Mouse (Mus musculus) hindbrain, embryonic 11.5 days (tissue): ENCODE measurements around the gene Dot1l. TPM values are rescaled to one million over a fixed set of nuclear protein-coding genes. Genes with fewer than 3 reads are reported as not detected.

Experiments used
- ATAC-seq: fragments of 200-750 bp; cut with Nextera tagmentation; 2 replicates; pipeline ENCODE4 v1.8.0; 2017; ENCODE audit warnings: mild to moderate bottlenecking, moderate TSS enrichment, moderate library complexity; ENCODE audit not compliant: low FRiP score
- DNase-seq: peaks from one replicate; pipeline ENCODE4 v3.0.0-alpha.2; 2015; ENCODE audit warnings: low spot score
- H3K27ac ChIP-seq: fragments of 300-500 bp; sonication (generic); 2 replicates; pipeline ENCODE4 v1.5.1; 2014; ENCODE audit warnings: mild to moderate bottlenecking, low read depth, low read length
- H3K27me3 ChIP-seq: fragments of 300-500 bp; sonication (generic); 2 replicates; pipeline ENCODE4 v1.6.1; 2014; ENCODE audit warnings: mild to moderate bottlenecking, low read length, moderate library complexity, mixed read lengths; ENCODE audit not compliant: control insufficient read depth, insufficient read depth
- H3K36me3 ChIP-seq: fragments of 300-500 bp; sonication (generic); 2 replicates; pipeline ENCODE4 v1.6.1; 2014; ENCODE audit warnings: mild to moderate bottlenecking, low read length, moderate library complexity, mixed read lengths; ENCODE audit not compliant: control insufficient read depth, insufficient read depth
- H3K4me1 ChIP-seq: fragments of 300-500 bp; sonication (generic); replicated peaks from 2 replicates; pipeline ENCODE4 v1.6.1; 2014; ENCODE audit warnings: low read length, mixed read lengths; ENCODE audit not compliant: control insufficient read depth, insufficient read depth
- H3K4me2 ChIP-seq: fragments of 300-500 bp; sonication (generic); replicated peaks from 2 replicates; pipeline ENCODE4 v1.6.1; 2014; ENCODE audit warnings: mild to moderate bottlenecking, low read depth, low read length
- H3K4me3 ChIP-seq: fragments of 300-500 bp; sonication (generic); 2 replicates; pipeline ENCODE4 v1.5.1; 2014; ENCODE audit warnings: low read depth, low read length
- H3K9ac ChIP-seq: fragments of 300-500 bp; sonication (generic); 2 replicates; pipeline ENCODE4 v1.6.1; 2014; ENCODE audit warnings: low read depth, low read length
- H3K9me3 ChIP-seq: fragments of 300-500 bp; sonication (generic); 2 replicates; pipeline ENCODE4 v1.6.1; 2016; ENCODE audit warnings: low read length; ENCODE audit not compliant: control insufficient read depth
- WGBS: fragments of 180-500 bp; shearing (Covaris S2); extraction: QIAGEN DNeasy Blood & Tissue Kit; methylation state at CpG from one replicate; pipeline ENCODE4 v1.1.7; 2014; 5-methylcytosine and 5-hydroxymethylcytosine counted together
- polyA plus RNA-seq: library from polyadenylated mRNA; unstranded; fragments of >200 nt; fragmentation: Nextera tagmentation; extraction: Ambion mirVana; gene quantifications from 2 replicates; pipeline ENCODE4 v1.2.1, GENCODE M21; 2014

The Dot1l gene
- polyA plus RNA-seq, 1 experiment from 2014 or later = 25.1 TPM

DNA sequence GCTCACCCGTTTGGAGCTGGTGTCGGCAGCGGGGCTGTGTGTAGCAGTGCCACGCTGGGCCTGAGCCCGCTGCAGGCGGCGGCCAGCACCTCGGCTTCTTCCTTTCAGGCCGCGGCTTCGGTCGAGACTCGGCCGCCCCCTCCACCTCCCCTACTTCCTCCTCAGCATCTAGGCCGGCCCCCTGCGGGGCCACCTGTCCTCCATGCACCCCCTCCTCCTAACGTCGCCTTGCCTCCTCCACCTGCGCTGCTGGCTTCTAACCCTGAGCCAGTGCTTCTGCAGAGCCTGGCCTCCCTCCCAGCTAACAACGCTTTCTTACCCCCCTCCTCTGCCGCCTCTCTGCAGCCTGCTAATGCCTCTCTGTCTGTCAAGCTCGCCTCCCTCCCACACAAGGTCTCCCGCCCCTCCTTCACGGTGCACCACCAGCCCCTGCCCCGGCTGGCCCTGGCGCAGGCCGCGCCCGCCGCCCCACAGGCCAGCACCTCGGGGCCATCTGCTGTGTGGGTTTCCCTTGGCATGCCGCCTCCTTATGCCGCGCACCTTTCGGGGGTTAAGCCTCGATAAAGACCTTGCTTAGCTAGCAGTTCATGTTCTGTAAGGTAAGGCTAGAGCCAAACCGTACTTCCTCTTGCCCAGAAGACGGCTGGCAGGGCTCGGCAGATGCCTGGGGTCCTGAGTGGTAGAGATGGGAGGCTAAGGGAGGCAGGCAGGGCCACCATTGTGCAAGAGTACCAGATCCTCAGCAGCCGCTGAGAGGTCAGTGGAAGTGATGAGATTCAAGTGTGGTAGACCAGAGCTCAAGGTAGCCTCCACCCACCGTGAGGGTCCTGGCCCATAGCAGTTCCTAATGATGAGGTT, 37.4 kb downstream of the Dot1l start:
- DNase-seq (no peak), ATAC-seq (no peak)
- H3K9ac ChIP-seq = no peak overlapping the region
- no peak overlapping the region for H3K4me2 ChIP-seq
- H3K27me3 ChIP-seq = no peaks in the 10 kb centered on the region
- 77% methylated on average over 41 of the region's 41 CpGs for WGBS
- no peak overlapping the region for H3K4me3 ChIP-seq
- H3K9me3 ChIP-seq = no peaks in the 10 kb centered on the region
- peaks cover 7% of the 10 kb centered on the region; the same call in 1 of the 2 replicates for H3K4me1 ChIP-seq
- H3K27ac ChIP-seq = no peak overlapping the region
- H3K36me3 ChIP-seq = peaks cover 22% of the 10 kb centered on the region

DNA sequence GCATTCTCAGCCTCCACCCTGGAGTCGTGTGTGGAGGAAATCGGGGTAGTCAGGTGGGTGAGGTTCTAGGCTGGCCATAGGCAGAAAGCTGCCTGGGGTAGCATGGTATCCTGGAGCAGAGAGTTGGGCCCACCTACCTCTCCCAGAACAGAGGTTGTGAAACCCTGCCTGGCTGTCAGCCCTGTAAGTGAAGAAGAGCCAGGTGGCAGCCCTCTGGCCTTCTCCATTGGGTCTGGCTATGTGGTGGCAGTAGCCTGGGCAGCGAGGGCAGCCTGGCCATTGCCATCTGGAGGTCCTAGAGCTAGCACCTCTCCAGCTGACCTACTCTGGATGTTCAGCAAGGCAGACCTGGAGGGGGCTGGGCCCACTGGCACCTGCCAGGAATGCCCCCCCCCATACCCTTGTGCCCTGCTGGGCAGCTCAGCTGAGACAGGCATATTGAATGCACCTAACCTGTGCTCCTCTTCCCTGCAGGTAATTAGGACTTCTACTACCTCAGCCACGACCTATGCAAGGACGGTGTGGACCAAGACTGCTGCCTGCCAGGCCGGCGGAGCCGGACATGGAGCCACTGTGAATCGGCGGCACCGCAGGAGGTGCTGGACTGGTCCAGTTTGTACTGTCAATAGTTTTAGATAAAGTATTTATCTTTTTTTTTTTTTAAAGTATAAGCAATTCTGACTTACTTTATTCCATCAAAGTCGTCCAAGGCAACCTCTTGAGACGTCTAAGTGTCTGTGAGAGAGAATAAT, 38.2 kb downstream of the Dot1l start:
- no peak overlapping the region for H3K4me2 ChIP-seq
- no peaks in the 10 kb centered on the region for H3K27me3 ChIP-seq
- 93% methylated on average over 13 of the region's 13 CpGs for WGBS
- DNase-seq (no peak), ATAC-seq (no peak)
- no peak overlapping the region for H3K4me3 ChIP-seq
- no peak overlapping the region for H3K9ac ChIP-seq
- H3K4me1 ChIP-seq = peaks cover 7% of the 10 kb centered on the region; the same call in 1 of the 2 replicates
- no peak overlapping the region for H3K27ac ChIP-seq
- H3K9me3 ChIP-seq = no peaks in the 10 kb centered on the region
- H3K36me3 ChIP-seq = peaks cover 22% of the 10 kb centered on the region

DNA sequence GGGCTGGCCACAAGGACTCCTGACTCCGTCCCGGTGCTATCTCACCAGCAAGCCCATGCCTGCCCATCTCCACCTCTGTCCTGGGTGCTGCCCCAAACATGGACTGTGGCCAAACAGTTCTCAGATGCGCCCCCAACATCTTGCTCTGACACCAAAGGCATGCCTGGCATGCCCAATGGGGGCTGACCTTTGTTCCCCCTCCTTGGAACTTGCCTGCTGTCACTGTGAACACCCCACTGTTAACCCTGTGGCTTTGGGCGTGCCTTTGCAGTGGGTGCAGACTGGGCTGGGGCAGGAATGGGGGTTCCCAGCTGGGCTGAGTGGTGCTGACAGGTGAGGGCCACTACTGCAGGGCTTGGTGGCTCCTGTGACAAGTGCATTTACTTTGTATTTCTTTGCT, 38.8 kb downstream of the Dot1l start:
- Histone ChIP-seq H3K27me3 (no peaks in the 10 kb centered on the region), H3K36me3 (peaks cover 22% of the 10 kb centered on the region)
- DNase-seq = no peak

DNA sequence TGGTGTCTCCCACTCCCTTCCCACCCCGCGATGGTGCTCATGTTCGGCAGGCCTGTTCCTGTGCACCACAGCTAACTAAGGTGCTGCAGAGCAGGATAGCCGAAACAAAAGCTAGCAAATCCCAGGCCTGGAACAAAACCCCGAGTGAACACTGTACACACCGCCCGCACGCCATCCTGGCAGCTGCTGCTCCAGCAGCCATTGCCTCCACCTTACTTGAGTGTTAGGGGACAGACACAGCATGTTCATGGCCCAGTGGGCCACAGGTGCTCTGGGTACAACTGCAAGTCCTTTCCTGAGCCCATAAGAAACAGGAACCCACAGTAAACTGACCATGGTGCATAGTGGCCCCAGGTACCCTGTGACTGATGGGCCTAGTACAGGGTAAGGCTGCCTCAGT, 39.7 kb downstream of the Dot1l start:
- Histone ChIP-seq H3K27ac (no peak overlapping the region), H3K27me3 (no peaks in the 10 kb centered on the region), H3K36me3 (peaks cover 20% of the 10 kb centered on the region), H3K9ac (no peak overlapping the region), H3K4me3 (no peak overlapping the region), H3K9me3 (no peaks in the 10 kb centered on the region), H3K4me2 (no peak overlapping the region), H3K4me1 (peaks cover 11% of the 10 kb centered on the region)
- 91% methylated on average over 8 of the region's 8 CpGs for WGBS
- DNase-seq = no peak
- ATAC-seq = no peak

More for the DNA sequence above, 38.8 kb downstream of the Dot1l start:
- no peak overlapping the region for H3K27ac ChIP-seq
- no peak for ATAC-seq
- no peak overlapping the region for H3K4me2 ChIP-seq
- no peak overlapping the region for H3K4me3 ChIP-seq
- H3K9me3 ChIP-seq = no peaks in the 10 kb centered on the region
- H3K4me1 ChIP-seq = peaks cover 7% of the 10 kb centered on the region; the same call in 1 of the 2 replicates
- WGBS = 82% methylated on average over 4 of the region's 4 CpGs
- H3K9ac ChIP-seq = no peak overlapping the region

DNA sequence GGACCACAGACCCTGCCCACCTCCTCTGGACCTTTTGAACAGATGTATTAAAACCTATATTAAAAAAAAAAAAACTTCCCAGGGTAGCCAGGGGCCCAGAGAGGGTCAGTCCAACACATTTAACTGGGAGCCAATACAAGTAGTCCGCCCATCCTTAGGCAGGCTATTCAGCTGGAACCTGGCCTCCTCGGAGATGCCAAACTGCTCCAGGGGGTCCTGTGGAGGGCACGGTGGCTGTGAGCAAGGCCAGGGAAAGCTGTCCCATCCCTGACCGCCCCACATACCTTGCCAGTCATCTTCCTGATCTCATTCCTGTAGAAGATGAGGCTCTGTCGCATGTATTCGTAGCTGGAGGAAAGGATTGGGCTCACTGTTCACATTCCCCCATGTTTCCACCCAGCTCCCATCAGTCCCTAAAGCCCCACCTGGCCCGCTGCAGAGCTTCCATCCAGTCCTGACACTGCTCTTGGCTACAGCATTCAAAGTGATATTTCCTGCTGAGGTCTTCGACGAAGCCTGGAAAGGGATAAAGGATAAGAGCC, 41.4 kb downstream of the Dot1l start:
- Histone ChIP-seq H3K9ac (no peak overlapping the region; the same call in 1 of the 2 replicates), H3K9me3 (no peaks in the 10 kb centered on the region), H3K36me3 (peaks cover 15% of the 10 kb centered on the region), H3K4me2 (no peak overlapping the region), H3K27ac (no peak overlapping the region), H3K4me1 (peaks cover 15% of the 10 kb centered on the region), H3K4me3 (no peak overlapping the region), H3K27me3 (no peaks in the 10 kb centered on the region)
- DNase-seq (no peak), ATAC-seq (no peak)
- 86% methylated on average over 9 of the region's 9 CpGs for WGBS

DNA sequence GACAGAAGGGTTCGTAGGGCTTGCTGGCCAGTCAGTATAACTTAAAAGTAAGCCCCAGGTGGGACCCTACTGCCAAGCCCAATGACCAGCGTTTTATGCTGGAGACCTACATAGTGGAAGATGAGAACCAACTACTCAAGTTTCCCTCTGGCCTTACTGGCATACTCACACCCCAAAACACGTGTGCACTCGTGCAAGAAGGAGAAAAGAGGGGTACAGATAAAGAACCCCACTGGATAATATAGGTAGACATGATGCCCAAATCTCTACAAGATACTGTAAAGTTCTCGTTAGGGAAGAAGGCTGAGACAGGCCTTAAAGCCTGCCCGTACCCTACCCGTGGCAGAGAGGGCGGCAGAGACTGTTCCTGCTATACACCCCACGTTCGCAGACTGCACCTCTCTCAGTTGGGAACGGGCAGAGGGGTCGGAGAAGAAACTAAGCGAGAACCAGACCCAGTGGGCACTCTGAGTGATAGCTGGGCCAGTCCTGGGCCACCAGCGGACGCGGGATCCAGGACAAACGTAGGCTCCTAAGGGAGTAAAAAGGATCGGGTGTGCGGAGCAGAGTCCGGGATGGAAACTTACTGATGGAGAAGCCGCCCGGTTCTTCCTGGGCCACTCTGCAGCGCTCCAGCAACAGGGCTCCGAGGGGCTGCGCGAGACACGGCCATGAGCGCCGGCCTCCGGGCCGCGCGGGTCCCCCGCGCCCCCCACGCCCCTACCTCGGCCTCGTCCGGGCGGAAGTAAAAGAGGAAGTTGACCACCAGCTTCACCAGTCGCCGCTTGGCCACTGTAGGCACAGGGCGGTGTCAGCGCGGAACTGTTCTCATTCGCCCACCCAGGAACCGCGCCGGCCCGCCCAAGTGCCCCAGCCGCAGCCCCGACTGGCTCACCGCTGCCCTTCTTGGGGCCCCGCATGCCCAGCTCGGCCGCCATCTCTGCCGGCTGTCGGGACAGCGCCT, 42.5 kb downstream of the Dot1l start:
- Histone ChIP-seq H3K9ac (peak overlapping the region; percentile 79), H3K36me3 (peaks cover 13% of the 10 kb centered on the region), H3K4me2 (peak overlapping the region; percentile 75), H3K4me1 (peaks cover 15% of the 10 kb centered on the region), H3K4me3 (peak overlapping the region; percentile 72), H3K27ac (peak overlapping the region; percentile 97), H3K9me3 (no peaks in the 10 kb centered on the region), H3K27me3 (no peaks in the 10 kb centered on the region)
- DNase-seq = no peak
- peak; percentile 71 for ATAC-seq
- 3% methylated on average over 56 of the region's 59 CpGs for WGBS

DNA sequence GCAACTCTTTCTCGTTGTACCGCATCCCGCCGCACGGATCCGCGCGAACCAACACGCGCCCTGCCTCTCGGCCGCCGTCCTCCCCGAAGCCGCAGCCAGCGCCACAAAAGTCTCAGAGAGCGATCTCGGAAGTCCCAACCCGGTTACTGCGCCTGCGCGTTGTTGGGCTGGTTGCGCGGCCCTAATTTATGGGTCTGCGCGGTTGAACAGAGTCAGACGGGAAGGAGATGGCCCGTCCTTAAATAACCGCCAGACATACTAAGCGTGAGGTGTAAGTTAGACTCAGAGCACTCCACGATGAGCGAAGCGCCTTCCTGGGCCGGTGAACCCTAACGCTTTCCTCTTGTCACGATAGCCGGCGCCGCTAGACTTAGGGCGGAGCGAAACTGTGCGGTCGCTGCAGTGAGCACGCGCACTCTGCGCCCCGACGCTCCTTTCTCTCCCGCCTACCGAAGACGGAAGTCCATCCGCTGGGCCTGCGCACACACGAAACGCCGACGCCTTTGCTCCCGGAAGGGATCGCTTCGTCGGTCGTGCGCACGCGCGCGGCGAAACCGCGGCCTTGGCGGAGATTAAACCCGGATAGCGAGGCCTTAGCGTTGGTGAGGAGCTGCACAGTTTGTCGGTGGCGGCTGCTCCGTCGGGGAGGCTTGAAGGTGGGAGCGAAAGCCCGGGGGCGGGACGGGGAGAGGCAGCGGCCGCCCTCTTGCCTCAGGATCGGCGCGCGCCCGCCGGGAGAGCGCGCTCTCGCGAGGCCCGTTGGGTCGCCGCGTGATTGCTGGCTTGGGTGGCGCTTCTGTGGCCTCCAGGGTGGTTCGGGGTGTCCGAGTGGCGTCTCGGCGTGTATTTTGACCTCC, 43.4 kb downstream of the Dot1l start, which contains the start of the genes Sf3a2 and Plekhj1:
TSS of gene Sf3a2 (plus strand) at position 49 of the 857 bp plus-strand sequence.
TSS of gene Plekhj1 (minus strand) at position 477 of the 857 bp plus-strand sequence.
- Histone ChIP-seq H3K27me3 (no peaks in the 10 kb centered on the region), H3K4me1 (peaks cover 15% of the 10 kb centered on the region), H3K36me3 (peaks cover 16% of the 10 kb centered on the region), H3K4me2 (peak within 1 kb of the TSS; percentile 75), H3K9me3 (no peaks in the 10 kb centered on the region), H3K27ac (peak within 1 kb of the TSS; percentile 97), H3K9ac (peak within 1 kb of the TSS; percentile 79), H3K4me3 (peak within 1 kb of the TSS; percentile 72)
- WGBS = under 1% methylated on average over 102 of the region's 104 CpGs
- DNase-seq (peak; percentile 98), ATAC-seq (peak; percentile 89)
